Mouse (Mus musculus) cerebellum, postnatal 10 days (tissue): Measurements from ENCODE around the gene Mrpl24.

Experiments used
- DNase-seq, 2 experiments: peaks; one replicate each; pipeline ENCODE4 v3.0.0; 2021; ENCODE audit warnings: mixed read lengths in 2 of 2

The Mrpl24 gene

DNA sequence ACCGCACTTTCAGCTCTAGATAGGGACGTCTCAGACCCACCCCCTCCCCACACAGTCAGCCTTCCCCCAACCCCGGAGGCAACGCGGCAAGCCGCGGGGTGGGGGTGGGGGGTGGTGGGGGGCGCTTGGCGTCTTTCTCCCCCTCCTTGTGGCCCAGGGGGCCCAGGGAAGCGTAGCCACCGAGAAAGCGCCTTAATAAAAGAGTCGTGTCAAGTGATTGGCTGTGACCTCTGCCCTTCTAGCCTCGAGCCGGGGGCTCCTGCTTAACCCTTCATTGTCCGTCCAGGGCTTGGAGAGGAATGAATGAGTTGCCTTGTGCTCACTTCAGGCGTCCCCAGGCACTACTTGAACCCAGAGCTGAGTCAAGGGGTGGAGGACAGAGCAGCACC lies 28.5 kb downstream of the Mrpl24 start:
- no peak for DNase-seq

- DNase-seq: peak; percentile 33 to 34
These were observed 29.3 kb downstream of the Mrpl24 start, which contains the start of gene Crabp2 for GRCm38 (mm10) chr3:87948378-87949265. TSS of gene Crabp2 (plus strand) at chr3:87948666.

- DNase-seq: no peak
These were observed 30.1 kb downstream of the Mrpl24 start for GRCm38 (mm10) chr3:87949266-87949954.

GRCm38 (mm10) chr3:87949955-87950515 lies 30.7 kb downstream of the Mrpl24 start:
- no peak for DNase-seq

DNA sequence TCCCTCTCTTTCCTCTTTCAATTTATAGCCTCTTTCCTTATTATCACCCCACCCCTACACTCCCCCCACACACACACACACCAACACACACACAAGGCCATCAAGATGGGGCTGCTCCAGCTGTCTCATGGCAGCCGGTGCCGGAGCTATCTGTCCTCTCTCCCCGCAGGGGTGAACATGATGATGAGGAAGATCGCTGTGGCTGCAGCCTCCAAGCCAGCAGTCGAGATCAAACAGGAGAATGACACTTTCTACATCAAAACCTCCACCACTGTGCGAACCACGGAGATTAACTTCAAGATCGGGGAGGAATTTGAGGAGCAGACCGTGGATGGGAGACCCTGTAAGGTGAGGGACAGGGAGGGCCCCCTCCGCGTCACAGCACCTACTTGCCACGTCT lies 32.6 kb downstream of the Mrpl24 start:
- no peak for DNase-seq

DNA sequence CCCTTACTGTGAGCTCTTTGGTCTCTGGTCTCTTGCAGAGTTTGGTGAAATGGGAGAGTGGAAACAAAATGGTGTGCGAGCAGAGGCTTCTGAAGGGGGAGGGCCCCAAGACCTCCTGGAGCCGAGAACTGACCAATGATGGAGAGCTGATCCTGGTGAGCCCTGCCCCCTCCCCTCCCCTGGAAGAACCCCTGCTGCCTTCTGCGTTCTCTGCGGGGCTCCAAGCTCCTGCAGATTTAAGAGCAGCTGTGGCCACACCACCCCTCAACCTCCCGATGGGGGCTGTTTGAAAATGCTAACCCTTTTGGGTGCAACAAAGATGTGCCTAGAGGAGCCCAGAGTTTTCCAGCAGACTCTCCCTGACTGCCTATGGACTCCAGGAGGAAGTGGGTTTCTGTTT lies 33.1 kb downstream of the Mrpl24 start:
- DNase-seq: no peak

- no peak for DNase-seq
These were observed 38.8 kb downstream of the Mrpl24 start for GRCm38 (mm10) chr3:87958056-87958455.

DNA sequence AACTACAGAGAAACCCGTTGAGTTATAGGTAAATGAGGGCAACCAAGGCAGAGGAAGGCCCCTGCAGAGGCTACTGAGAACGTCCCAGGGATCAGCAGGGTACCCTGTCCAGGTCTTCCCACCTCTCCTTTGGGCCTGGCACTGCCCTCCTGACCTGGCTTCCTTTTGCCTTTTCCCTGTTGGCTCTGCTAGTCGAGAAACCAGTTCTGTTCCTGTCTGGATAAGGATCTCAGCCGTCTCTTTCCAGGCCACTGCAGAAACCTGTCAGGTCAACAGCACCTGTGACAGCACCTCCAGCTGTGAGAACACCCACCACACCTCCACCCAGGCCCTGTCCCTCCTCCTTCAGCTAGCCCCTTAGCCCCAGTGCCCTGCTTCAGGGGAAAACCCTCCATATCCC lies 39.2 kb downstream of the Mrpl24 start:
- DNase-seq: no peak

GRCm38 (mm10) chr3:87958967-87959366 lies 39.7 kb downstream of the Mrpl24 start:
- no peak for DNase-seq

DNA sequence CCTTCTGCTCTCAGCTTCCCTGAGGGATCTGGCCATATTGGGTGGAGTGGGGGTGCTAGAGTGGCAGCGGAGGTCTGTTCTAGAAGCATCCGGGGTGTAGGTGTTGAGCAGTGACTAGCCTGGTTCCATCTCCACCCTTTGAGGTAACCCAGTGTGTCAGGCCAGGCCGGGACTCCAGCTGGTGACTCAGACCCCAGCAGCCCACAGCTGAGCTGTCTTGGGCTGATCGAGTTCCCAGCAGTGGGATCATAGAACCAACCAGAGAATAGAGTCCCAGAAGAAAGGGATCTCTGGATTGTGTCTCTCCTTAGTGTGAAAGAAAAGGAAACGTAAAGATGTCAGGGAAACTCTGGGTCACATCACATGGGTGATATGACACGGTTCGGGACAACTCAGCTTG lies 40.1 kb downstream of the Mrpl24 start:
- no peak for DNase-seq

- no peak for DNase-seq
These were observed 40.9 kb downstream of the Mrpl24 start for GRCm38 (mm10) chr3:87960191-87960585.

DNA sequence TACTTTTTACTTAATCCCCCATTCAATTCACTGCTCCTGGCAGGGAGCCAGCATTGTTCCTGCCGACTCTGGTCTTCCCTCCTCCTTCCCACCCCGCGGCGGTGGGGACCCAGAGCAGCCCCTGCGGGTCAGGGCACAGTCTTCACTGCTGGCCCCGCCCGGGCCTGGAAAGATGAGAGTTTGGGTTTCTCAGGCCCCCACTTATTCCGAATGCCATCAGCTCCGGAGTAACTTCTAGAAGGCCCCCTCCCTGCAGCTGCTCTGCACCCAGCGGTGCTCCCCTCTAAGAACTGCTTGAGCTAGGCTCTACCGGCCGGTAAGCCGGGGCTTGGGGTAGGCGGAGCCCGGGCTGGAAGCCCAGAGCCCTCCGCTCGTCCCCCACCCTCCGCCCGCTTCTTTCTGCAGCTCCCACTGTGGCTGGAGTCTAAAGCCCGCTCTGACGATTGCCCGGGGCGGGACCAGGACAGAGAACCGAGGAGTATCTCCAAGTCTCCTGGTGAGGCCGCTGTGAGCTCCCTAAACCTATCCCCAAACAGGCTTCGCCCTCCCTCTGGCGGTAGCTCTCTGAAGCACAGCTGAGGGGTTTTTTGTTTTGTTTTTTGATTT lies 41.4 kb downstream of the Mrpl24 start:
- DNase-seq: peak; percentile 90 to 94

GRCm38 (mm10) chr3:87970184-87970938 lies 51.1 kb downstream of the Mrpl24 start:
- DNase-seq: peak; percentile 70 to 75

DNA sequence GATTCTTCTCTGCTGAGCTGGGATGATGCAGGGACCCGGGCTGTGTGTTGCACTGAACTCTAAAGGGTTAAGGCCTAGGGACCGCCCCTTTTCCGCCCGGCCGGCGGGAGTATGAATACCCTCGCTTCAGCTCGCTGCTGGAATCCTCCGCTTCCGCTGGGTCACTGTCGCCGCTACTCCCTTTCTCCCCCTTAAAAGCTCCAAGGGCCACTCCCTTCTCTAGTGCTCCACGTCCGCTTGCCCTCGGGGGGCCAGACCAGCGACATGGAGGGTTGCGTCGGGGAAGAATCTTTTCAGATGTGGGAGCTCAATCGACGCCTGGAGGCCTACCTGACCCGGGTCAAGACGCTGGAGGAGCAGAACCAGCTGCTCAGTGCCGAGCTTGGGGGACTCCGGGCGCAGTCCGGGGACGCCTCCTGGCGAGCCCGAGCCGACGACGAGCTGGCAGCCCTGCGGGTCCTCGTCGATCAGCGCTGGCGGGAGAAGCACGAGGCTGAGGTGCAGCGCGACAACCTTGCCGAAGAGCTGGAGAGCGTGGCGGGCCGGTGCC lies 51.7 kb downstream of the Mrpl24 start, which contains the start of gene Nes:
TSS of gene Nes (plus strand) at position 140 of the 550 bp plus-strand sequence.
- DNase-seq: peak; percentile 55 to 63

DNA sequence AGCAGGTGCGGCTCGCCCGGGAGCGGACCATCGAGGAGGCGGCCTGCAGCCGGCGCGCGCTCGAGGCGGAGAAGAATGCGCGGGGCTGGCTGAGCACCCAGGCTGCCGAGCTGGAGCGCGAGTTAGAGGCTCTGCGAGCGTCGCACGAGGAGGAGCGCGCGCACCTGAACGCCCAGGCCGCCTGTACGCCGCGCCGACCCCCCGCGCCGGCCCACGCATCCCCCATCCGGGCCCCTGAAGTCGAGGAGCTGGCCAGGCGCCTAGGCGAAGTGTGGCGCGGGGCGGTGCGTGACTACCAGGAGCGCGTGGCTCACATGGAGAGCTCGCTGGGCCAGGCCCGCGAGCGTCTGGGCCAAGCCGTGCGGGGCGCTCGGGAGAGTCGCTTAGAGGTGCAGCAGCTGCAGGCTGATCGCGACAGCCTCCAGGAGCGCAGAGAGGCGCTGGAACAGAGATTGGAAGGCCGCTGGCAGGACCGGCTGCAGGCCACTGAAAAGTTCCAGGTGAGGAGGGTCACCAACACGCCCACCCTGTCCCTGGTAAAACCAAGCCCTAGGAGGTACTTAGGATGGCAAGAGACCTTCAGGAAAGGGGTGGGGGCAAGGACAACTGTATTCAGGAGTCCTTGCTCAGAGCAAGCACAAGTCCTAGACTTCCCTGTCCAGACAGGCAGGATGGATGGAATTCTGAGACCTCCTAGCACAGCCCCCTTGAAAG lies 52.3 kb downstream of the Mrpl24 start:
- no peak for DNase-seq

GRCm38 (mm10) chr3:87972203-87972664 lies 52.9 kb downstream of the Mrpl24 start:
- no peak for DNase-seq

- DNase-seq: no peak
These were observed 53.5 kb downstream of the Mrpl24 start for GRCm38 (mm10) chr3:87972776-87973175.
